Mouse (Mus musculus) bone marrow macrophage, adult 2 months (primary cell): ENCODE measurements around the gene Ehhadh.

Source experiments
- CTCF ChIP-seq: IDR thresholded peaks from 2 replicates; pipeline ENCODE4 v1.5.1; 2012; ENCODE audit warnings: low read depth, mild to moderate bottlenecking, low read length, moderate library complexity
- POLR2A ChIP-seq: IDR thresholded peaks from 2 replicates; pipeline ENCODE4 v1.6.1; 2012; ENCODE audit warnings: mild to moderate bottlenecking, low read depth, low read length, borderline replicate concordance

DNA sequence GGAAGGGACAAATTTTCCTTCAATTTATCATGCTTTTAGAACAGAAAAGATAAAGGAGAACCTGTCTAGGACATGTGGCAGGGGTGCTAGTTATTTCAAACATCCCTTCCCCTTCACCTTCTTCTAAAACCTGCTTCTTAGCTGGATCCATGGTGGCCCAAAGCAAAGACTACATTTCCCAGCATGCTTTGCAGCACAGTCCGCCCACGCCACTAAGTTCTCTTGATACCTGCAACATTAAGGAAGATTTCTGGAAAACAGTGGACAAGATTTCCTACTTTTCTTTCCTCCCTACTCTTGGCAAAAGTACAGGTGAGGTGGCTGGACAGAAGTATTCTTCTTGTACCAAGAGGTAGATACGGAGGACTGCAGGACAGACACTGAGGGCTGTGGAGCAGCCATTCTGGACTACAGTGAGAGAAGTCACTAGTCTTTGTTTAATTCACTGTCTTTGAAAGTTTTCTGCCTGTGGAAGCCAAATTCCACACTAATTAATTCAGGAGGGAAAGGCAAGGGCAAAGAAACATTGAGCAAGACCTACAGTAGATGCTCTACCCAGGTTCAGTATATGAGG, 9.2 kb downstream of the Ehhadh start:
- TF ChIP-seq CTCF = no peak
- no peak for TF ChIP-seq POLR2A
